Mouse (Mus musculus) neural tube, embryonic 12.5 days (tissue): ENCODE results near the gene Gm8127. TPM values are rescaled to one million over a fixed set of nuclear protein-coding genes. Genes with fewer than 3 reads are reported as not detected.
"Not testable (repeated sequence)": the region's sequence is repeated elsewhere in the genome, so short reads cannot be mapped to it uniquely, and the experiment has no call there.

Source experiments
- ATAC-seq: fragments of 200-750 bp; cut with Nextera tagmentation; 2 replicates; pipeline ENCODE4 v1.8.0; 2017; ENCODE audit warnings: low read depth, mild to moderate bottlenecking, moderate TSS enrichment, moderate library complexity; ENCODE audit not compliant: low FRiP score
- H3K27ac ChIP-seq: fragments of 300-500 bp; sonication (generic); 2 replicates; pipeline ENCODE4 v1.5.1; 2016
- H3K27me3 ChIP-seq: fragments of 300-500 bp; sonication (generic); replicated peaks from 2 replicates; pipeline ENCODE4 v1.6.1; 2016; ENCODE audit warnings: mild to moderate bottlenecking
- H3K36me3 ChIP-seq: fragments of 300-500 bp; sonication (generic); 2 replicates; pipeline ENCODE4 v1.6.1; 2016; ENCODE audit warnings: mild to moderate bottlenecking
- H3K4me1 ChIP-seq: fragments of 300-500 bp; sonication (generic); 2 replicates; pipeline ENCODE4 v1.6.1; 2016
- H3K4me2 ChIP-seq: fragments of 300-500 bp; sonication (generic); replicated peaks from 2 replicates; pipeline ENCODE4 v1.6.1; 2016; ENCODE audit warnings: mild to moderate bottlenecking
- H3K4me3 ChIP-seq: fragments of 300-500 bp; sonication (generic); 2 replicates; pipeline ENCODE4 v1.5.1; 2016
- H3K9ac ChIP-seq: fragments of 300-500 bp; sonication (generic); 2 replicates; pipeline ENCODE4 v1.6.1; 2016; ENCODE audit warnings: mild to moderate bottlenecking
- H3K9me3 ChIP-seq: fragments of 300-500 bp; sonication (generic); 2 replicates; pipeline ENCODE4 v1.6.1; 2016; ENCODE audit warnings: mild to moderate bottlenecking
- WGBS: fragments of 180-500 bp; shearing (Covaris S2); methylation state at CpG from one replicate; pipeline ENCODE4 v1.1.7; 2016; 5-methylcytosine and 5-hydroxymethylcytosine counted together
- polyA plus RNA-seq: library from polyadenylated mRNA; unstranded; fragments of >200 nt; fragmentation: Nextera tagmentation; extraction: Ambion mirVana; gene quantifications from 2 replicates; pipeline ENCODE4 v1.2.1, GENCODE M21; 2016

Gene Gm8127
- polyA plus RNA-seq, 1 experiment from 2014 or later: not detected

GRCm38 (mm10) chr14:43263421-43263820, 30.2 kb downstream of the Gm8127 start:
- not testable (repeated sequence) for H3K4me3 ChIP-seq, H3K4me1 ChIP-seq, H3K36me3 ChIP-seq, H3K9ac ChIP-seq, ATAC-seq, H3K27ac ChIP-seq, H3K9me3 ChIP-seq, H3K4me2 ChIP-seq, H3K27me3 ChIP-seq
- 94% methylated on average over 3 of the region's 3 CpGs for WGBS

GRCm38 (mm10) chr14:43258349-43258748, 35.3 kb downstream of the Gm8127 start, which contains the start of gene Gm8126:
TSS of gene Gm8126 (plus strand) at chr14:43258649.
- not testable (repeated sequence) for H3K4me1 ChIP-seq, H3K9ac ChIP-seq, H3K36me3 ChIP-seq, H3K4me2 ChIP-seq, H3K27ac ChIP-seq, H3K9me3 ChIP-seq, H3K4me3 ChIP-seq, ATAC-seq, H3K27me3 ChIP-seq
- 89% methylated on average over 3 of the region's 4 CpGs for WGBS

- H3K27ac ChIP-seq, H3K27me3 ChIP-seq, H3K36me3 ChIP-seq, H3K4me1 ChIP-seq, H3K9me3 ChIP-seq, ATAC-seq, H3K4me2 ChIP-seq, H3K4me3 ChIP-seq, H3K9ac ChIP-seq: not testable (repeated sequence)
- 76% methylated on average over 1 of the region's 1 CpGs for WGBS
Observed at GRCm38 (mm10) chr14:43256511-43256910, 37.1 kb downstream of the Gm8127 start.

- not testable (repeated sequence) for ATAC-seq
Observed at GRCm38 (mm10) chr14:43250549-43251253, 42.9 kb downstream of the Gm8127 start.

GRCm38 (mm10) chr14:43249611-43250170, 43.9 kb downstream of the Gm8127 start:
- not testable (repeated sequence) for H3K36me3 ChIP-seq, H3K4me3 ChIP-seq, H3K27me3 ChIP-seq, H3K4me2 ChIP-seq, H3K9me3 ChIP-seq, H3K4me1 ChIP-seq, H3K9ac ChIP-seq, H3K27ac ChIP-seq, ATAC-seq
- 17% methylated on average over 11 of the region's 12 CpGs for WGBS

More at GRCm38 (mm10) chr14:43250549-43251253, 42.9 kb downstream of the Gm8127 start:
- not testable (repeated sequence) for H3K4me2 ChIP-seq, H3K4me1 ChIP-seq, H3K36me3 ChIP-seq, H3K4me3 ChIP-seq, H3K27ac ChIP-seq, H3K9ac ChIP-seq, H3K9me3 ChIP-seq, H3K27me3 ChIP-seq
- 39% methylated on average over 5 of the region's 6 CpGs for WGBS

Other genes with a start within 250 kb of the Gm8127 start
- gene Gm8094, start 217.2 kb downstream of the Gm8127 start, polyA plus RNA-seq: not detected in 2 replicates
- gene Gm8104, start 193.2 kb downstream of the Gm8127 start, polyA plus RNA-seq: not detected in 2 replicates
- not detected in 2 replicates for gene Gm7233, start 114.0 kb downstream of the Gm8127 start, polyA plus RNA-seq
- gene Gm8122, start 58.5 kb downstream of the Gm8127 start, polyA plus RNA-seq: not detected in 2 replicates
- not detected in 2 replicates for gene Gm8126, start 35.2 kb downstream of the Gm8127 start, polyA plus RNA-seq
- gene Gm9732, start 18.8 kb downstream of the Gm8127 start, polyA plus RNA-seq: not detected in 2 replicates
- not detected in 2 replicates for gene 1700001F09Rik, start 54.0 kb upstream of the Gm8127 start, polyA plus RNA-seq
- not detected in 2 replicates for gene Gm8138, start 122.5 kb upstream of the Gm8127 start, polyA plus RNA-seq
- gene Gm5799, start 249.7 kb upstream of the Gm8127 start, polyA plus RNA-seq: not detected in 2 replicates